Mouse (Mus musculus): Measurements from ENCODE around the gene Atoh8. TPM values are rescaled to one million over a fixed set of nuclear protein-coding genes. Genes with fewer than 3 reads are reported as not detected.

Atoh8 gene
- total and polyA plus RNA-seq, 3 experiments, result 0.23 to 5.0 (median 1.6) TPM

GRCm38 (mm10) chr6:72280410-72280998, 45.1 kb upstream of the Atoh8 start:
- H3K9me3 ChIP-seq (replicated peaks; ENCODE audit: low read length), result peaks cover 6% of the 10 kb centered on the region
- H3K79me2 ChIP-seq (replicated peaks; ENCODE audit: control insufficient read depth, extremely low read depth, insufficient read depth, poor library complexity, severe bottlenecking), result no peaks in the 10 kb centered on the region; the same call in 1 of the 2 replicates
- in situ Hi-C loops (cut with MboI; ENCODE audit: low pct_ligation_motif_present, low pct_unique_long_range_greater_than_20kb, low sequenced_read_pairs) (no loop called here), dilution Hi-C loops (cut with MboI; ENCODE audit: extremely low pct_ligation_motif_present, extremely low pct_unique_long_range_greater_than_20kb, low sequenced_read_pairs) (no loop called here)
- no peak overlapping the region for H3K27ac ChIP-seq (ENCODE audit: insufficient read depth, low read depth)
- H3K36me3 ChIP-seq (replicated peaks in 1 of 2; ENCODE audit: control insufficient read depth in 1 of 2, insufficient read depth in 1 of 2, low read length in 1 of 2), result no peaks in the 10 kb centered on the region
- peaks cover 3% of the 10 kb centered on the region for H3K27me3 ChIP-seq (replicated peaks)
- no peak for DNase-seq (ENCODE audit: extremely low read depth)
- H3K4me3 ChIP-seq (replicated peaks in 1 of 3; ENCODE audit: low read depth in 2 of 3, low read length in 2 of 3, poor library complexity in 1 of 3), result no peak overlapping the region
- no peak overlapping the region for H3K4me2 ChIP-seq (ENCODE audit: insufficient read depth, low read depth, poor library complexity, severe bottlenecking)
- no peak overlapping the region for H3K9ac ChIP-seq (ENCODE audit: insufficient read depth, low read depth)
- TF ChIP-seq ETS1 (conservative IDR thresholded peaks at IDR 0.05; ENCODE audit: low read depth, low read length) (no peak), NELFE (IDR thresholded peaks at IDR 0.05; ENCODE audit: low read depth, low read length) (no peak), SMC3 (IDR thresholded peaks at IDR 0.05; ENCODE audit: low read depth, low read length) (no peak), MAFK (IDR thresholded peaks at IDR 0.05; ENCODE audit: insufficient replicate concordance, low read length) (no peak), PAX5 (IDR thresholded peaks at IDR 0.05; ENCODE audit: low read length) (no peak), USF1 (IDR thresholded peaks at IDR 0.05; ENCODE audit: low read depth, low read length) (no peak), HCFC1 (IDR thresholded peaks at IDR 0.05; ENCODE audit: low read depth, low read length) (no peak), JUND (conservative IDR thresholded peaks at IDR 0.05; ENCODE audit: low read depth, low read length) (no peak), GABPA (IDR thresholded peaks at IDR 0.05; ENCODE audit: insufficient replicate concordance, low read depth, low read length) (no peak), ZMIZ1 (IDR thresholded peaks at IDR 0.05; ENCODE audit: low read depth, low read length) (no peak), CHD2 (IDR thresholded peaks at IDR 0.05; ENCODE audit: low read length) (no peak), ELF1 (IDR thresholded peaks at IDR 0.05; ENCODE audit: low read depth, low read length) (no peak), UBTF (IDR thresholded peaks at IDR 0.05; ENCODE audit: low read depth, low read length) (no peak), IRF4 (IDR thresholded peaks at IDR 0.05; ENCODE audit: low read depth, low read length) (no peak), MYC (IDR thresholded peaks at IDR 0.05; ENCODE audit: low read depth, low read length) (no peak), MEF2A (IDR thresholded peaks at IDR 0.05; ENCODE audit: borderline replicate concordance, low read depth, low read length) (no peak), E2F4 (IDR thresholded peaks at IDR 0.05; ENCODE audit: insufficient replicate concordance, low read depth, low read length) (no peak), KAT2A (IDR thresholded peaks at IDR 0.05; ENCODE audit: insufficient replicate concordance, low read length) (no peak)
- H3K4me1 ChIP-seq (ENCODE audit: control insufficient read depth in 1 of 2, insufficient read depth in 2 of 2), result peaks cover 14 to 19% of the 10 kb centered on the region in 2 experiments

- Histone ChIP-seq H3K4me2 (ENCODE audit: insufficient read depth, low read depth, poor library complexity, severe bottlenecking) (no peak overlapping the region), H3K79me2 (replicated peaks; ENCODE audit: control insufficient read depth, extremely low read depth, insufficient read depth, poor library complexity, severe bottlenecking) (no peaks in the 10 kb centered on the region; the same call in 1 of the 2 replicates), H3K27me3 (replicated peaks) (no peaks in the 10 kb centered on the region), H3K27ac (ENCODE audit: insufficient read depth, low read depth) (no peak overlapping the region), H3K9me3 (replicated peaks; ENCODE audit: low read length) (peaks cover 6% of the 10 kb centered on the region), H3K4me3 (replicated peaks in 1 of 3; ENCODE audit: low read depth in 2 of 3, low read length in 2 of 3, poor library complexity in 1 of 3) (no peak overlapping the region), H3K9ac (ENCODE audit: insufficient read depth, low read depth) (no peak overlapping the region), H3K36me3 (replicated peaks in 1 of 2; ENCODE audit: control insufficient read depth in 1 of 2, insufficient read depth in 1 of 2, low read length in 1 of 2) (no peaks in the 10 kb centered on the region), H3K4me1 (ENCODE audit: control insufficient read depth in 1 of 2, insufficient read depth in 2 of 2) (peaks cover 14 to 19% of the 10 kb centered on the region in 2 experiments)
- dilution Hi-C loops (cut with MboI; ENCODE audit: extremely low pct_ligation_motif_present, extremely low pct_unique_long_range_greater_than_20kb, low sequenced_read_pairs) (no loop called here), in situ Hi-C loops (cut with MboI; ENCODE audit: low pct_ligation_motif_present, low pct_unique_long_range_greater_than_20kb, low sequenced_read_pairs) (no loop called here)
- no peak for TF ChIP-seq CHD2 (IDR thresholded peaks at IDR 0.05; ENCODE audit: low read length)
- no peak for TF ChIP-seq BHLHE40 (IDR thresholded peaks at IDR 0.05; ENCODE audit: low read depth, low read length)
- no peak for TF ChIP-seq POLR2A (IDR thresholded peaks at IDR 0.05; ENCODE audit: low read depth, low read length)
- no peak for TF ChIP-seq MAX (IDR thresholded peaks at IDR 0.05; ENCODE audit: low read length)
- no peak for TF ChIP-seq NELFE (IDR thresholded peaks at IDR 0.05; ENCODE audit: low read depth, low read length)
- TF ChIP-seq SIN3A (IDR thresholded peaks at IDR 0.05; ENCODE audit: low read length), result no peak
- no peak for TF ChIP-seq ZNF384 (IDR thresholded peaks at IDR 0.05; ENCODE audit: low read depth, low read length)
- no peak for TF ChIP-seq JUND (conservative IDR thresholded peaks at IDR 0.05; ENCODE audit: low read depth, low read length)
- TF ChIP-seq KAT2A (IDR thresholded peaks at IDR 0.05; ENCODE audit: insufficient replicate concordance, low read length), result no peak
- TF ChIP-seq RCOR1 (conservative IDR thresholded peaks at IDR 0.05; ENCODE audit: low read depth, low read length), result no peak
- DNase-seq (ENCODE audit: extremely low read depth), result no peak
Measured at GRCm38 (mm10) chr6:72279505-72279904, 44.1 kb upstream of the Atoh8 start.

All from CH12.LX (cell line).